Mouse (Mus musculus) heart, postnatal 36 days (tissue): ENCODE data around the gene Chac1. TPM values are rescaled to one million over a fixed set of nuclear protein-coding genes. Genes with fewer than 3 reads are reported as not detected.
A peak's percentile ranks its signal among the peaks of the same experiment; 100 is the strongest.

Experiments
- DNase-seq, 2 experiments: peaks; one replicate each; pipeline ENCODE4 v3.0.0; 2021 to 2022
- intact Hi-C: fragments of 180-260 bp; cut with DNase I; formaldehyde crosslinking; loops from one replicate; pipeline ENCODE4 v1.15.1; 2025
- total RNA-seq, 2 experiments: library from RNA; stranded (reverse); gene quantifications; 2 replicates each; pipeline ENCODE4 v1.2.3; 2021

The Chac1 gene
- 10 to 100 TPM; 11.3 to 12.3 TPM for total RNA-seq

DNA sequence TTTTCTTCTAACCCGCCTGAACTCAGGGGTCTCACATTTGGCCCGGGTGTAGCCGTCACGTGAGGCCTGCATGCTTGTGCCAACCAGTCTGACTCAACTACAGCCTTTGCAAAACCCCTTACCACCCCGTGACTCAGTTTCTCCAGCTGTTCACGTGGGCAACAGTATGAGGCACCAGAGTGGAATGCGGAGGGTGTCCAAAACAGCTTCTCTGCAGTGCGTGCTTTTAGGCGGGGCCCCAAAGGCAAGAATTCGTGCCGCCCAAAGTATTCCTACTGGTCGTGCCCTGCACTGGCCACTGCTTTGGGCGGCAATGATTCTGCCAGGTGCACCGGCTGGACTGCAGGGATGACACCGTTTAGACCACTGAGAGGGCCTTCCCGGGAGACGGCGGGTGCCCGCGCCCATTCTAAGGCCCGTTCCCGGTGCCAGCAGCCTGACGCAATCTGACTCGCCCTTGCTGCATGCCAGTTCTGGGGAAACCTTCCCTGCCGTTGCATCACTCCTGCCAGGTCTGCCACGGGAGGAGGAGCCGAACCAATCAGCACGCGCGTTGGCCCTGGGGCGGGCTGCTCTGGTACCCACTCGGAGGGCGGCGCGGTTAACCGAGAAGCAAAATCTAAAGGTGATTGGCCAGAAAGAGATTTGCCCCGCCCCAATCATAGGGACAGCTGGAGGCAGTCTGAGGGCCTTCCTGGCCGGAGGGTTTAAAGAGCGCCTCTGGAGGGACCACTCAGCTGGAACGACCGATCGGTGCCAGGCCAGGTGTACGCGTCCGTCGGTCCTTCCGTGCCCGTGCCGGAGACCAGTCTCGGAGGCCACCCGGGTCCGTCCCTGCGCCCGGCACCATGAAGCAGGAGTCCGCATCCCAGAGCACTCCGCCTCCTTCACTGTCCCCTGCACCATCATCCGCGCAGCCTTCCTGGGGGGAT is at the start of gene Chac1:
Gene Chac1 (plus strand): TSS at position 675 of the 932 bp plus-strand sequence.
- intact Hi-C loops = no loop called here
- DNase-seq = peak; percentile 70 to 79

DNA sequence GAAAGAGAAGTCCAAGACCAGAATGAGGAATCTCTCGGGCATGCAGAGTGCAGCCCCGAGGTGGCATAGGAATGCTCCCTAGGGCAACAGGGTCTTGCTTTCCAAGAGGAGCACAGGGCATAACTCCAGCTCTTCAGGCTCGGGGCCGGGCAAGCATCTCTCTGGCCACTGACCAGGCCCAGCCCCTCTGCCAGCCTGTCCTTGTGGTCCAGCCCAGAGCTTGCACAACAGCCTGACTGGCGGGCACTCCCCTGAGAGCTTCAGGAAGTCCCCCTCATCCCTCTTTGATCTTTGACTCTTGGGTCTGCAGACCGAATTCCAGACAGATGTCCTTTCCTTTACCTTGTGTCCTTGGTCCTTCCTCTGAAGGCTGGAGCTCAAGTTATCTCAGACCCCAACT is 48.2 kb upstream of the Chac1 start:
- no peak for DNase-seq
- intact Hi-C loops = no loop called here

DNA sequence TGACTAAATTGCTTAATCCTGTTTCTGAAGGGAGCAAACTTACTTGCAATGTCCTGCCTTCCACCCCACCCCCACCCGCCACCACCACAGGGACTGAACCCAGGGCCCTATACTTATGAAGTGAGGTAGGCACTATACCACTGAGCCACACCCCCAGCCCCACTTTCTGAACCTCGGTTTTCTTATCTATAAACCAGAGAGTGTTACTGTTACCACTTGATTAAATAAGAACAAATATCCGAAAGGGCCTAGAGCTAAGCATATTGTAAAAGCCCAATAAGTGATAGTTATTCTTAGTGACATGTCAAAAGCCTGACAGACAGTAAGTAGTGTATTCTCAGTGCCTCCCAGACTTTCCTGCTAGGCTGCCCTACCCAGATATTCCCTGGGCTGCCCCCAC is 46.6 kb upstream of the Chac1 start:
- intact Hi-C loops = no loop called here
- DNase-seq = no peak

DNA sequence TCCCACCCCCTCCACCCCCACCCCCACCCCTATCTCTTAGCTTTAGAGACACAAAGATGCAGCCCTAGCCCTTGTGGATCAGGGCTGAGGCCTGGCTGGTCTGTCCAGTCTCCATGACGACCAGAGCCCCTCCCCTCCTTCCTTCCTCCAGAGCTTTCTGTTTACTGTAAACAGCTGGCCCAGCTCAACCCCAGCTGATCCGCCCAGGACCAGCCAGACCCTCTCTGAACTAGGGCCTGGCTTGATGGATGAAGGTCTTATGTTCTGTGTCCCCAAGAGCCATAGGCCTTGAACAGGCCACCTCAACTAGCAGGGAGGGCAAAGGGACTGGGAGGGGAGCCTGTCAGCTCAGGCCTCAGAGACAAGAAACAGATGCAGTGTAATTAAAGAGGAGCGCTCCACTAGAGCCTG is 46.2 kb upstream of the Chac1 start:
- intact Hi-C loops = no loop called here
- no peak for DNase-seq

DNA sequence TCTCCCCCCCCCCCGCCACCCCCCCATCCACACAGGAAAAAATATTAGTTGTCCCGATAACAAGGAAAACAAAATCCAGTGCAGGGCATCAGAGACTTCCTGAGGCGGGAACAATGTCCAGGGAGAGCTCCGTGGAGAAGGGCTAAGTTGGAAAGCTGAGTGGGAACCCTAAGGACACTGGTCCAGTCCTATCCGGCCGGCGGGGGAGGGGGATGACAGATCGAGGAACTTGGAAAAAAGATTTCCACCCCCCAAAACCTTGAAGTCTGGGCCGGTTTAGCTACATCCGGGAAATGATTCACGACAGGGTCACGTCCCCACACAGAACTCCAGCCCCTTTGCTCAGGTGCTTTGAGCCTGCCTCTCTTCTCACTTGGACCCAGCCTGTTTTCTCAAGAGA is 39.5 kb upstream of the Chac1 start:
- DNase-seq = no peak
- intact Hi-C loops = loop anchor here (1.0 kb wide), 1 partner anchor 15 kb away; no protein-coding TSS in a partner anchor

DNA sequence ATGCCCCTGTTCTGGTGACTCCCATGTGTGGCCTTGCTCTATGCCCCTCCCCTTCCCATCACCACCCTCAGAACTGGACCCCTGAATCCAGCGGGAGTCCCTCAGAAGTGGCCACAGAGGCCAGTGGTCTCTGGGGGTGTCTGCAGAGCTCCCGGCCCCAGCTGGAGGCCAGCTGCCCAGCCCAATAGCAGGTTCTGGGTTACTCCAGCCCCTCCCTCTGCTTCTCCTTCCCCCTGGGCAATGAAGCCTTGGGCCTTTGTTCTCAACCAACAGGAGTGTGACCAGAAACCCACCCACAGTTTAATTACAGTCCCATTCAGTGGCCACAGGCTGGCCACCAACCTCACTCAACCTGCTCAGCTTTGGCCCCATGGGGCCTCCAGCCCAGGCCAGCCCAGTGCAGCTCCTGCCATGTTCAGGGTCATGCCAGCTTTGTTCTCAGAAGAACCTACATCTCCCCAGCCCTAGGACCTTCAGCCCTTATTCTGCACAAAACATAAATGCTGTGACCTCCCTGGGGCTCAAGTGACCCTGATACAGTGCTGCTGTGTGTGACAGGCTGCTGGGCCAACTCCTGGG is 38.6 kb upstream of the Chac1 start:
- intact Hi-C loops = no loop called here
- no peak for DNase-seq

DNA sequence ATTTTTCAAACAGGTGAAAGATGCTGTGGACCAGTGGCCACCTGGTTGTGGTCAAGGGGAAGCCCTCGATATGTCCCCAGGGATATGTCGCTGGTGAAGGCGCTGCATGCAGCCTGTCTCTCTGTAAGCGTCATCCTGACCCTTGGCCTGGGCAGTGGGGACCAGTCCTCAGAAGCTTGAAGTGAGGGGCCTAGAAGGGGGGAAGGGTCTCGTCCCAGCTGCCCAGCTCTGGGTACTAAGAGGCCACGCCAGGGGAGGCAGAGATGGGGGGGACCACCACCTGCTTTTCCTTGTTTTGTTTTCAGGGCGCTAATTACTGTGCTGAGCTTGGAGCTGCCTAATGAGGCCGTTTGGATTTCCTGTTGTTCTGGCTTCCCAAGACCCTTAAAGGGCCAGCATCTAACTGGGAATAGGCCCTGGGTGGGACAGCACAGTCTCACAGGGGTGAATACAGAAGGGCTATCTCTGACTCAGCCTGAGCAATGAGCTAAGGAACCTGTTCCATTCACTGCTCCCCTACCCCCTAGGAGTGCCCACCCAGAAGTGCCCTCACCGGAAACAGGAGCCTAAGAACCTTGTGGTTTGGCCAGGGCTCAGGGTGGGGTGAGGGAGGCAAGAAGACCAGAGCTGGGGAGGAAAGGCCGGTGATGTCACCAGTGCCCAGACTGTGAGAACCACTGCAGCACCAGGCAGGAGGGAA is 37.1 kb upstream of the Chac1 start:
- intact Hi-C loops = no loop called here
- no peak for DNase-seq

DNA sequence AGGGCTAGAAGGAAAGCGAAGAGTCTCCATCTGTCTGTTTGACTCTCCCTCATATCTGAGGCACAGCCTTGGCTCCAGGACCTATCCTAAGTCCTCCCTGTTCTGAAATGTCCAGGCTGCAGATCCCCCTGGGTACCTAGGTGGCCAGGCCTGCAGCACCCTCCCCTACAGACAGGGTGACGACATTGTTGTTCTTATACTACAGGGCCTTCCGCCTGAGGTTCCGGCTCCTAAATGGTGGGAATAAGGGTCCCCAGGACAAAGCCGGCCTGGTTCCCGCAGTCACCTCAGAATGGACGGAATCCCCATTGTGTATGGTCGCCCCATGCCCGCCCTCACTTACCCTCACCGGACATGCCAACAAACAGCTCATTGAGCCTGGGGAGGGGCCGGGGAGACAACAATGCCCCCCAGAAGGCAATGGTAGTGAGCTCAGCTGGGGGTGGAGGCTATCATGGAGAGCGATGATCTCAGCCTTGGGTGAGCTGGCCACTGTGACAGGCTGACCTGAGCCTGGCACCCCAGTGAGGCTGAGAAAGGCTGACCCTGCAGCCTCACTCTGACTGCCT is 36.2 kb upstream of the Chac1 start:
- intact Hi-C loops = no loop called here
- no peak for DNase-seq

DNA sequence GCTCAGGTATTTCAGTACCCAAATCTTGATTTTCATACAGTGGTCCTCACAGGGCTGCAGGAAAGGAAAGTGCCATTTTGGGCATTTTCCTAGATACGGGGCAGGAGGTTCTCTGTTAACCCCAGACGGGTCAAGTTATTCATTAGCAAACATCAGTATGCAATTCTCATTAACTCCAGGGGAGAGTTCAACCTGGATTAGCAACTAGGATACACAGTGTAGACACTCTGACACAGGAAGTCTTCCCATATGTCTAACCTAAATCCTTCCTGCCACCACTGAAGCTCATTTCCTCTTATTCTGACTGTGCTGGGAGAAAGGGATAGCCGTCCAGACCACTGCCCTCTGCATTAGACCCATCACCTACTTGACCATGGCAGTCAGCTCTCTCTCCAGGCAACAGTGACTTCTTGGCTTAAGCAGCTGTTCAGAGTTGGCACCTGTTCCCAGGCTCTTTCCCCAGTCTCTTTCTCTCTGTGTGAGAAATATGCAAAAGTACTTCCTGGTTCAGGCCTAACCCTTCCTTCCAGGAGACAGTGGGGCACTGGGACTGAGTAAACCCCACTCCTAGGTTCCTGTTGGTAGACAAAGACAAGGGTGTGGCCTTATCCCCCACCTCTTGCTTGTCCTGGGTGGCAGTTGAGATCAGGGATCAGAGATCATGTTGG is 32.9 kb upstream of the Chac1 start:
- intact Hi-C loops = no loop called here
- DNase-seq = peak in 1 of 2 experiments; percentile 2

DNA sequence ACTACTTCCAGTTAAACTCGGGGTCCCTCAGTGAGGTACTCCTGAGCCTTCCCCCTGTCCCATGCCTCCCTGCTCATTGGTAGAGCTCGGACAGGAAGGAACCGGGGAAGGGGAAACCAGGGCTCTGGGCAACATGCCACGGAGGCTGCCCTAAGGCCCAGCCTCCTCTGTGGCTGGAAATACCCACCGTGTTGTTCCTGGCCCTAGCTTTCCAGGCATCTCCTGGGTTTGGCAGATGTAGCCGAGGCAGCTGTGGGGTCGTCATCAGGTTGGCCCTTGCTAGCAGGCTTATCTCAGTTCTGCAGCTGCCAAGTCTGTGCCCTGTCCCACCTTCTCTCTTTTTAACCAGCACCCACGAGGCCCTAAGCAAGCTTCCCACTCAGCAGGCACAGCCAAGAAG is 30.5 kb upstream of the Chac1 start:
- intact Hi-C loops = no loop called here

DNA sequence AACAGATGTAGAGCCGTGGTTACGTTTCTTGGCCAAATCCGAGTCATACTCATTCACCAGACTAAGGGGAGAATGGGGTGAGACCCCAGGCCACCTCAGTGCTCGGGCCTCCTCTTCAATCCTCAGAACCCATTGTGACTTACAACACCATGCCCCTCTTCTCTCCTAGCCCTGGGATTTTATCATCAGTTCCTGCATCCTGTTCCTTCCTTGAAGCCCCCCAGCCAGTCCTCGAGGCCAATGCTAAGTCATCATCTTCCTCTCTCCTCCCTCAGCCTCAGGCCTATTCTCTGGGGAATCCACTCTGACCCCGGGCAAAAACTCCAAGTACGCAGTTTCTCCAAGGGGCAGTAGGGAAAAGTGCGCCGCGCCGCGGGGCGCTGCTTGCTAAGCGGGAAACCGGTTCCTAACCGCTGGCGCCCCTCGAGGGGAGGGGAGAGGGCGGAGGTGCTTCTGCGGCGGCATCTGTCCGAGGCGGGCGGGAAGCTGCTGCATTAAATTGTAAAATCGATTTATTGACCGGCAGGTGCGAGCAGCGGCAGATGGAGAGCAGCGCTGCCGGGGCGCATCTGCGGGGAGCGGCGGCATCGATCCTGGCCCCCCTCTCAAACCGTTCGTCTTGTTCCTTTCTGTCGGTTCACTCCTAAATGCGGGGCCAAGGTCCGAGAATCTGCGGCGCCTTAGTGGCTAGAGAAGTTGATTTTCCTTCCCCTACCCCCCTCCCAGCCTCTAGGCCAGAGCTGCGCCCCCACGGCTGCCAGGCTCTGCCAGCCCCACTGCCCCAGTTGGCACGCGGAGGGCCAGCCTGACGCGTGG is 29.1 kb upstream of the Chac1 start:
- intact Hi-C loops = no loop called here
- DNase-seq = peak in 1 of 2 experiments; percentile 14

More for the DNA sequence above, 30.5 kb upstream of the Chac1 start:
- peak in 1 of 2 experiments; percentile 8 for DNase-seq

DNA sequence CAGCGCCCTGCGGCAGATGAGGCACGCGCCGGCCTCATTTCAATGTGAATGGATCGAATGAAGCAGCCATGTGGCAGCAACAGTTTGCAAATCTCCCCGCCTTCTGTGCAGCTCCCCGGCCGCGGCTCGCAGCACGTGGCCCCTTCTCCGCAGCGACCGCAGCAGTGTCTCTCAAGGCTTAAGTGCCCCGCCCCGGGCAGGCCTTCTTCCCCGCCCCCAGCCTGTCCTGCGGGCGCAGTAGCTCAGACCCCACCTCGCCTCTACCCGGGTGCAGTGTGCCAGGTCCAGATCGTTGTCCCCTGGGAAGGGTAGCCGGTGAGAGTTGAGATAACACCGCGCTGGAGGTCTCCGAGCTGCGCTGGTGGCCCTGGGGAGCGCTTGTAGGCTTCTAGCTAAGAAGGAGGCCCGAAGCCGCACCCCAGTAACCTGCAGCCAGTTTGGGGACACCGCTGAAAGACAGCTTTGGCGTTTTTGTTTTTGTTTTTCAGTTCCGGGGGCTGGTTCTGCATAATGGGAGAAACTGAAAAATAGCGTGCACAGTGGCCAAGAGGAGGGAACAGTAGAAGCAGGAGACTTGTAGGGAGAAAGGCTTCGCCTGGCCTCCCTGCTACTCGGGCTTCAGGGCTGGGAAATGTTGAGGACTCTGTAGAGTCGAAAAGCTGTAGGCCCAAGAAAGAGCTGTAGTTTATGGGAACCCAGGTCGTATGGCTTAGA is 28.3 kb upstream of the Chac1 start:
- intact Hi-C loops = no loop called here
- peak in 1 of 2 experiments; percentile 29 for DNase-seq

DNA sequence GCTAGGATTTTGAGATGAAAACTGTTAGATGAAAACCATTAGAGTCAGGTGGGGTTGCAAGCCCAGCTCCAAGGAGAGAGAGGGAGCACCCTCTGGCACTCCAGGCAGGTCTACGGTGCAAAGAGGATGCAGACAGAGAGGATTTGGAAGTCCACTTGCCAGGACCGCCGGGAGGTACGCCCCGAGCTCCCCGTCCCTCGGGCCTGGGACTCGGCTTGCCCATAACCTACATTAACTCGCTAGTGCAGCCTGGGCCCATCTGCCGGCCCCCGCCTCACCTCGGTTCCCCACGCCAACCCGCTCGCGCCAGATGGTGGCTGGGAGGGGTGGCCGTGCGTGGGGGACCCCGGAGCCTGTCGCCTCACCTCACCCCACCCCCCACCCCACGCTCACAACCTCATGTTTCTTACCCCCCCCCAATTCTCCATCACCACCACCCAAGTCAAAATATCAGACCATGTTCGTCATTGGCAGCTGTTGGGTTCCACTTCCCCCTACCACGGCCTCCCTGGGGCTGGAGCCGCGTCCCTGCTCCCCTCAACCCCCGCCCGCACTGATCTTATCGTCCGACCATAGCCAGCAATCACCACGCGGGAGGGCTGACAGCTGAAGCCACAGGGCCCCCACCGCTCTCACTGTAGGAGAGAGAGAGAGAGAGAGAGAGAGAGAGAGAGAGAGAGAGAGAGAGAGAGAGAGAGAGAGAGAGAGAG is 27.0 kb upstream of the Chac1 start:
- intact Hi-C loops = no loop called here
- peak in 1 of 2 experiments; percentile 3 for DNase-seq

DNA sequence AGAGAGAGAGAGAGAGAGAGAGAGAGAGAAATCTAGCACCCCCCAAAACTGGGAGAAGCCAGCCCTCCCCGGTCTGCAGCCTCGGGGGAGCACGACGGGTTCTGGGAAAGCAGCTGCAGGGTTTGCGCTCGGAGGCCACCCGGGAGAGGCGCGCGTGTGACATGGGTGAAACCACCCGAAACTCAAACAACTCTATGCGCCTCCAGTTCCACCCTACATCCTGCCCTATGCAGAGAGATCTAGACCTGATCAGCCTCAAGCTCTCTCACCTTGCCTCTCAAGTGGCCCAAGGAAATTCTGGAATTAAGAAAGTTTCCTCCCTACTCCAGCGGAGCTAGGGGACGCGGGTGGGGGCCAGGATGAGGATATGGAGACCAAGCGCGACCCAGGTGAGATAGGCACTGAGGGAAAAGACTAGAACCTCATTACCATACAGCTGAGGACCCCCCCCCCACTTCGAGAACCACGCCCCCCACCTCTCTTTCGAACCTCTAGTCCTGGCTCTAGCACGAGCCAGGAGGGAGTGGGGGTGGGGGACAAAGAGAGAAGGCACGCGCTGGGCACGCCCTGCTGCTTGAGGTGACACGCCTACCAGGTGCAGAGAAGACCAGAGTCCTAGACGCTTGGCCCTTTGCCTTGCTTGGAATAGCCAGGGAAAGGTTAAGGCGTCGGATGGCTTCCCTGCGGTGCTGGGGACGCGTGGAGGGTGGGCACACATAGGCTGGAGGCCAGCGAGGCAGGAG is 26.3 kb upstream of the Chac1 start:
- intact Hi-C loops = loop anchor here (1.0 kb wide), 1 partner anchor 50 kb away; no protein-coding TSS in a partner anchor

DNA sequence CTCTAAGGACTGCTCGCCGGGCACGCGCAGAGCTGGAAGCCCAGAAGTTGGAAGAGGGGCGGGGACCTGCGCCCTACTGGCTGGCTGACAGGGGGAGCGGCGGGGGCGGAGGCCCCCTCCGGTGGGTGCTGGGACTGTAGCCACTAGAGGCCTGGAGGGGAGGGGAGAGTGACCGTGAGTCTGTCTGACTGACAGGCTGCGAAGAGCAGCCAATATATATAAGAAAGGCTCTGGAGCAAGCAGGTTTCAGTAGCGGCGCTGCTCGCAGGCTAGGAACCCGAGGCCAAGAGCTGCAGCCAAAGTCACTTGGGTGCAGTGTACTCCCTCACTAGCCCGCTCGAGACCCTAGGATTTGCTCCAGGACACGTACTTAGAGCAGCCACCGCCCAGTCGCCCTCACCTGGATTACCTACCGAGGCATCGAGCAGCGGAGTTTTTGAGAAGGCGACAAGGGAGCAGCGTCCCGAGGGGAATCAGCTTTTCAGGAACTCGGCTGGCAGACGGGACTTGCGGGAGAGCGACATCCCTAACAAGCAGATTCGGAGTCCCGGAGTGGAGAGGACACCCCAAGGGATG is 25.4 kb upstream of the Chac1 start, which contains the start of gene Dll4:
Gene Dll4 (plus strand): TSS at position 217 of the 576 bp plus-strand sequence.
- intact Hi-C loops = loop anchor here (1.0 kb wide), 2 partner anchors 14 to 49 kb away; no protein-coding TSS in a partner anchor
- peak; percentile 74 to 79 for DNase-seq

More for the DNA sequence above, 26.3 kb upstream of the Chac1 start:
- DNase-seq = peak in 1 of 2 experiments; percentile 5

DNA sequence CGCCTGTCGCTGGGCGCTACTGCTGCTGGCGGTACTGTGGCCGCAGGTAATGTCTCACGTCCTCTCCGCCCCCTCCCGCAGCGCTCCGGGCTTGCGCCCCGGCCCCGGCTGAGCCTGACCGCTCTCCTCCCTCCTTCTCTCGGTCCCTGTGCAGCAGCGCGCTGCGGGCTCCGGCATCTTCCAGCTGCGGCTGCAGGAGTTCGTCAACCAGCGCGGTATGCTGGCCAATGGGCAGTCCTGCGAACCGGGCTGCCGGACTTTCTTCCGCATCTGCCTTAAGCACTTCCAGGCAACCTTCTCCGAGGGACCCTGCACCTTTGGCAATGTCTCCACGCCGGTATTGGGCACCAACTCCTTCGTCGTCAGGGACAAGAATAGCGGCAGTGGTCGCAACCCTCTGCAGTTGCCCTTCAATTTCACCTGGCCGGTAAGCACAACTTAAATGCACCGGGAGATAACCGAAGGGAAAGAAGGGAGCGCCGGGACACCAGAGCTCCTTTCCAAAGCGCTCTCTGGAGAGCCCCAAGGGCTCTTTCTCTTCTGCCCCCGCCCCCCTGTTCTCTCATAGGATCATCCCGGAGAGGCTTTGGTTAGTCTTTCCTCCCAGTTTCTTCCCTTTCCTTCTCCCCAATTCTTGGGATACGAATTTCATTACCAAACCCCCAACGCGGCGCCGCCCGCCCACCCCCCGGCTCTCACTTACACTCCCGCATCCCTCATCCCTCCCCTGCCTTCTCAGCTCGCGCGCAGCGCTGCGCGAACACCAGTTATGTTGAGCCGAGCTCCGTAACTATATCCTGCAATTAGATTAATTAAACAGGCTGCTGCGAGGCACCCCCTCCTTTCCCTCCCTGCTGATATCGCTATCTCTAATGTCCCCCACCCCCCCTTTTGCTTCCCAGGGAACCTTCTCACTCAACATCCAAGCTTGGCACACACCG is 24.6 kb upstream of the Chac1 start:
- peak; percentile 33 to 44 for DNase-seq
- intact Hi-C loops = loop anchor here (1.0 kb wide), 3 partner anchors 10 to 26 kb away; no protein-coding TSS in a partner anchor
